Mouse (Mus musculus) cortical plate, adult 2 months (tissue): ENCODE data around the gene Pgam2. TPM values are rescaled to one million over a fixed set of nuclear protein-coding genes. Genes with fewer than 3 reads are reported as not detected.

Experiments
- H3K27ac ChIP-seq: fragments of 200-500 bp; 2 replicates; pipeline ENCODE4 v1.5.1; 2012; ENCODE audit warnings: low read length, control low read depth, inconsistent platforms; ENCODE audit not compliant: insufficient read depth
- H3K4me1 ChIP-seq: fragments of 200-500 bp; 2 replicates; pipeline ENCODE4 v1.6.1; 2011; ENCODE audit warnings: low read length; ENCODE audit not compliant: control insufficient read depth, insufficient read depth
- H3K4me3 ChIP-seq: fragments of 200-500 bp; 2 replicates; pipeline ENCODE4 v1.5.1; 2011; ENCODE audit warnings: mild to moderate bottlenecking, low read length, control low read depth; ENCODE audit not compliant: insufficient read depth
- CTCF ChIP-seq: fragments of 200-500 bp; IDR thresholded peaks from 2 replicates; pipeline ENCODE4 v1.5.1; 2011; ENCODE audit warnings: mild to moderate bottlenecking, control low read depth, low read length; ENCODE audit not compliant: insufficient read depth; ENCODE audit errors: extremely low read depth
- POLR2A ChIP-seq: fragments of 200-500 bp; IDR thresholded peaks from 2 replicates; pipeline ENCODE4 v1.6.1; 2011; ENCODE audit warnings: mild to moderate bottlenecking, low read length, control low read depth; ENCODE audit not compliant: insufficient read depth; ENCODE audit errors: extremely low read depth
- polyA plus RNA-seq: library from polyadenylated mRNA; depleted of rRNA; stranded (reverse); fragments of >200 nt; gene quantifications from 2 replicates; pipeline ENCODE4 v1.2.3, GENCODE M21; 2012; rRNA removed

Pgam2 gene
- polyA plus RNA-seq, result 7.7 and 12.4 TPM in 2 replicates

DNA sequence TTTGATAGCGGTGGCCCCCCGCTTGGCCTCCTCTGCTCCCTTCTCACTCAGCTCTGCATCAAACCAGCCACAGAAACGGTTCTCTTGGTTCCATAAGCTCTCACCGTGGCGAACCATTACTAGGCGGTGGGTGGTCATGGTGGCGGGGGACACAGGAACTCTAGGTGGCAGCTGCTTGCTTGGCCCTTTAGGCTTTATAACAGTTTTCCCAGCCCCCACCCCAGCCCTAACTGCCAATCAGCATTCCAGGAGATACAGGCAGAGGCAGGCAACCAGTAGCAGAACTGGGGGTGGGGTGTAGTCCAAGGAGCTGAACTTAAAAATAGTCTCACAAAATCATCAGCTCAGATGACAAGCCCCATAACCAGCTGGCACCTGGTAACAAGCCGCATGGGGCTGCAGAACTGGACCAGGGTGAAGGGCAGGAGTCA, at the start of gene Pgam2:
Pgam2 (minus strand) TSS at position 183 of the 431 bp plus-strand sequence.
- H3K27ac ChIP-seq, result no peak within 1 kb of the TSS
- no peaks in the 10 kb centered on the region; the same call in 1 of the 2 replicates for H3K4me1 ChIP-seq
- TF ChIP-seq POLR2A (no peak), CTCF (no peak)
- H3K4me3 ChIP-seq, result no peak within 1 kb of the TSS

DNA sequence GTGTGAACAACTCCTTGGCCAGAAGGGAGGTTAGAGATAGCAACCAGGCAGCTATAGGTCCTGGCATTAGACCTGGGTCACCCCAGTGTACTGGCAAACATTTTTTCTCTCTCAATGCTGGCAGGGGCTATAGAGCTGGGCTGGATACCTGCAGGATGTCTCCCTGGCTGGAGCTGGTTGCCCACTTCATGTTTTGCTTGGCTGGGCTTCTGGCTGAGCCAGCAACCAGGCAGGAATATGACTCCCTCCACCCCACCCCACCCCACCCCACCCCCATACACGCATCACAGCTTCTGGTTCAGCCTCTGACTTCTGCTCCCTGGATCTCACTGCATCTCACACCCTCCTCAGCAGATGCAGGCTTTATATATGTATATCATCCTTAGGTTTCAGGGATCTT, 48.8 kb upstream of the Pgam2 start:
- Histone ChIP-seq H3K4me3 (no peak overlapping the region), H3K4me1 (no peaks in the 10 kb centered on the region; the same call in 1 of the 2 replicates), H3K27ac (no peak overlapping the region)
- no peak for TF ChIP-seq POLR2A
- no peak for TF ChIP-seq CTCF

DNA sequence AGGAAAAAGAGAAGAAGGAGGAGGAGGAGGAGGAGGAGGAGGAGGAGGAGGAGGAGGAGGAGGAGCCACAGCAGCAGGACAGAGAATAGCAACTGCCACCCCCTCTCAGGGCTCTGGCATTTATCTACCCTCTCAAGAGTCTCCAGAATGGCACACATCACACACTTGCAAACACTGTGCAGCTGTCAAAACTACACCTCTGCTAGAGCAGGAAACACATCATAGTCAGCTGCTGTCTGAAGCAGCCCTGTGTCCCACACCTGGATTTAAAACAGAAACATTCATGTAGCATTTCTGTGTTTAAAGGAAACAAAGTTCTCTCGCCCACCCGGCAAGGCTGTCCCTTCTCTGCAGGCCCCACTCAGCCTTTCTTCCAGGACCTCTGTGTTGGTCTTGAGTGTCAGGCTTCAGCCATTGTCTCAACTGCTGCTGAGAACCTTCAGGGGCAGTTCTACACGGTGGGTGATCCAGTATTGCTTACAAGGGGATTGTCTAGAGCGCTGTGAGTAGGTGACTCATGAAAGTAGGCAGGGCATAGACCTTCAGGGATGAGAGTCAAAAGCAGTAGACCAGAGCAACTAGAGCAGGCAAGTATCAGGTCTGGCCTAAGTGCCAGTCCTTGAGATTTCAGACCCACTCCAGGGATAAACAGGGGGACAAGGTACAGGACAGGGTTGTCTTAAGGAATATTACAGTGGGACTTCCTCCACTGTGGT, 47.6 kb upstream of the Pgam2 start:
- Histone ChIP-seq H3K4me3 (no peak overlapping the region), H3K27ac (no peak overlapping the region), H3K4me1 (no peaks in the 10 kb centered on the region; the same call in 1 of the 2 replicates)
- no peak for TF ChIP-seq CTCF
- TF ChIP-seq POLR2A, result no peak

DNA sequence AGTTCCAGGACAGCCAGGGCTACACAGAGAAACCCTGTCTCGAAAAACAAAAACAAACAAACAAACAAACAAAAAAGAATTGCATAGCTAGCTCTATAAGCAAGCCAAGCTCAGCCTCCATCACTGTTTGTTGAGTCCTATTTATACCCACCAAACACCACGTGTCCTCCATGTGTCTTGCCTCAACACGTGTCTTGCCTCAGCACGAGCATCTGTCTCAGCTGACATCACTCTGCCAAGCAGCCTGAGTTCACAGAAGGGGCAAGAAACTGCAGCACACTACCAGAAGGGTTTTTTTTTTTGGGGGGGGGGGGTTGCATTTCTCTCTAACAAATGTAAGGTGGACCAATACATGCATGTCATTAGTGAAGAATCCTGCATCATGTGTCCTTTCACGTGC, 46.9 kb upstream of the Pgam2 start:
- no peak overlapping the region for H3K4me3 ChIP-seq
- no peak for TF ChIP-seq POLR2A
- no peak for TF ChIP-seq CTCF
- H3K4me1 ChIP-seq, result no peaks in the 10 kb centered on the region; the same call in 1 of the 2 replicates
- H3K27ac ChIP-seq, result no peak overlapping the region

DNA sequence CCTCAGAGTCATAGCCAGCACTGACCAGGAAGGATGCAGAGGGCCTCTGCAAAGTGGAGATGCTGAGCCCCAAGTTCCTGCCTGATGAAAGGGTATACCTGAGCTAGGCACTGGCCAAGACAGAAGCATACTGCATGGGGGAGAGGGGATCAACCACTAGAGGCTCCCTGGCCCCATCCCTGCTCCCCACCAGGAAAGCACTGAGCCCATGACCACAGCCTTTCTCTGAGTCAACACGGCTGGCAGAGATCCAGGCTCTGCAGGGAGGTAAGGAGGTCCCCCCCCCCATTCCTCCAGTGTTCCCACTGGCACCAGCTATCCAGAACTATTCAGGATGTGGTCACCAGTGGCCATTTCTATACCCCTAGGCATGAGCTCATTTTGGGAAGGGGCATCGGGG, 45.8 kb upstream of the Pgam2 start:
- TF ChIP-seq POLR2A, result no peak
- H3K4me3 ChIP-seq, result no peak overlapping the region
- H3K27ac ChIP-seq, result no peak overlapping the region
- no peaks in the 10 kb centered on the region; the same call in 1 of the 2 replicates for H3K4me1 ChIP-seq

DNA sequence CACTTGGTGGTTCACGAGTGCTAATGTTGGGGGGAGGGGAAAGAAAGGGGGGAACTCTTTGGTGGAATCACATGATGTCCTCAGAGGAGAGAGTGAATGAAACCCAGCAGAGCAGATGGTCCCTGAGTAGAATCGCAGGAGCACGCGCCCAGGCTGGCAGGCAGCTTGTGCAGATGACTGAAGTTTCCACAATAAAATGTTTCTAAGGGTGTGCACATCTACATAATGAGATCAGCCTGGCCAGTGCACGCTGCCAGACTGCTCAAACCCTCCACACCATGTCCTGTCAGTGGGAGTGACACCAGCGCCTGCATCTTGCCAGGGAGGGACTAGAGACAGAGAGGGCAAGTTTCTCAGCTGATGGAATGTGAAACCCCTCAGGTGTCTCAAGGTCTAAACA, 45.2 kb upstream of the Pgam2 start:
- TF ChIP-seq CTCF, result no peak
- no peak for TF ChIP-seq POLR2A
- no peak overlapping the region for H3K27ac ChIP-seq

DNA sequence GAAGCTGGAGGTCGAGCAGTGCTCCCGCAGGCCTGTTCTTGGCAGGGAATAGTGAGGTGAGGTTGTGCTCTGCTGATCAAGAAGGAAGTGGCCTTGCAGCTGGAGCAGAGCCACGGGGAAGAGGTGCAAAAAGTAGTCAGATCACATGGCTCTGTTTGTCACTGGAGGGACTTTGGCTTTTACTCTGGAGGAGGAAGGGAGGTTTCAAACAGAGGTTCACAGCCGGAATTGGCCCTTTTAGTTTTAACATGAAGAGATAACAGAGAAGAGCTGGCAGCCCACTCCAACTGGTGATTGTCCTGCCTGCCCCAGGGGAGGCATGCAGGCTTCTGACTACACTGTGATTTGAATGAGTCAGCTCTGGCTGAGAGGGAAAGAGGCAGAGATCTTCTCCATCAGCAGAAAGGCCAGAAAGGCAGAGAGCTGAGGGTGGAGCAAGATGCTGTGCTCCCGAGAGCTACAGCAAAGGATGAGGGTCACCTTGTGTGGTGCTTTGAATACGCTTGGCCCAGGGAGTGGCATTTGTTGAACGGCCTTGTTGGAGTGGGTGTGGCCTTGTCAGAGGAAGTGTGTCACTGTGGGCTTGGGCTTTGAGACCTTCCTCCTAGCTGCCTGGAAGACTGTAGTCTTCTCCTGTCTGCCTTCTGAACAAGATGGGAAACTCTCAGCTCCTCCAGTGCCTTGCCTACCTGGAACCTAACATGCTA, 43.3 kb upstream of the Pgam2 start:
- H3K4me1 ChIP-seq, result no peaks in the 10 kb centered on the region; the same call in 1 of the 2 replicates
- H3K27ac ChIP-seq, result no peak overlapping the region
- no peak overlapping the region for H3K4me3 ChIP-seq
- TF ChIP-seq POLR2A (no peak), CTCF (no peak)

More for the DNA sequence above, 45.2 kb upstream of the Pgam2 start:
- no peak overlapping the region for H3K4me3 ChIP-seq
- H3K4me1 ChIP-seq, result no peaks in the 10 kb centered on the region; the same call in 1 of the 2 replicates

DNA sequence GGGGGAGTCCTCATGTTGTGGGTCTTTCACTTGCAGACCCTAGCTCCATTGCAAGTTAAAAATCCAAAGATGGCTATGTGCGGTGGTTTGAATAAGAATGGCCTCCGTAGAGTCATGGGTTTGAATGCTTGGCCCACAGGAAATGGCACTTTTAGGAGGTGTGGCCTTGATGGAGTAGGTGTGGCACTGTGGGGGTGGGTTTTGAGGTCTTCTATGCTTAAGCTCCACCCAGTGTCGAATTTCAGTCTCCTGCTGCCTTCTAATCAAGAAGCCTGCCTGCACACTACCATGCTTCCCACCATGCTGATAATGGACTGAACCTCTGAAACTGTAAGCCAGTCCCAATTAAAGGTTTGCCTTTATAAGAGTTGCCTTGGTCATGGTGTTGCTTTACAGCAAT, 39.6 kb upstream of the Pgam2 start:
- no peak for TF ChIP-seq CTCF
- no peak for TF ChIP-seq POLR2A
- no peaks in the 10 kb centered on the region for H3K4me1 ChIP-seq
- no peak overlapping the region for H3K4me3 ChIP-seq

DNA sequence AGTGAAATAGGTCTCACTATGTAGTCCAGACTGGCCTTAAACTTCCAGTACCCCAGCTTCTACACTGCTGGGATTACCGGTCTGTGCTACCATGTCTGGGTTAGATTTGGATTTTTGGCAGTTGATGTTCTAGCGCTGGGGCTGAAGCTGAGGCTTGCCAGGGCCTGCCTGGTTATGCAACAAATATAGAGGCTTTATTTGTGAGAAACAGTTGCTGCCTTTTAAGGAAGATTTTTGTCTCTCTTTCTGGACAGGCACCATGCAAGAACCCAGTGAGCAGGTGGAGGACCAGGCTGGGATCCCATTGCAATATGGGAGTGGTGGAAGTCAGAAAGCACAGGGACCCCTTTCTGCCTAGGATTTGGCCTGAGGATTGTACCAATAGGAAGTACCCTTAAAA, 38.2 kb upstream of the Pgam2 start:
- no peak for TF ChIP-seq CTCF
- TF ChIP-seq POLR2A, result no peak
- H3K27ac ChIP-seq, result no peak overlapping the region
- H3K4me3 ChIP-seq, result no peak overlapping the region
- no peaks in the 10 kb centered on the region for H3K4me1 ChIP-seq

More for the DNA sequence above, 39.6 kb upstream of the Pgam2 start:
- no peak overlapping the region for H3K27ac ChIP-seq

DNA sequence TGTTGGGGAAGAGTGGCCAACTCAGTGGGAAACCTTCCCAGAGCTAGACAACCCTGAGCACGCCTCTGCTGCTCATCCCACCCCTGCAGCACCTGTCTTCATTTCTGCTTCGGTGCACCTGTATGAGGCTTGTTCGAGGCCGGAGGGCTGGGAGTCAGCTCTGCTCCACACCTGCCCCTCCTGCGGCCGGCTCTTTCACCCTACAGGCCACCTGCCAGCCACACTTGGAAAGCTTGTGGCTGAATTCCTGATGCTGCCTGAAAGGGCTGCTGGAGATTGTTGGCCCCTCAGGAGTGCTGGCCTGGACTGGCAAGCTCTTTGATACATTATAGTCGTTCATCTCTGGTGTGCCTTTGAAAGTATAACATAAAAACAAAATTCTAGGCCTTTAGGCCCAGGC, 36.8 kb upstream of the Pgam2 start:
- TF ChIP-seq CTCF (no peak), POLR2A (no peak)
- H3K27ac ChIP-seq, result no peak overlapping the region
- no peaks in the 10 kb centered on the region for H3K4me1 ChIP-seq
- no peak overlapping the region for H3K4me3 ChIP-seq
